Mouse (Mus musculus) thymus, postnatal 25 days (tissue): ENCODE data around the gene Tacr2.
A peak's percentile ranks its signal among the peaks of the same experiment; 100 is the strongest.

ENCODE experiments used
- DNase-seq: peaks from one replicate; pipeline ENCODE4 v3.0.0; 2022

The Tacr2 gene

GRCm38 (mm10) chr10:62306483-62306882 is 54.2 kb downstream of the Tacr2 start:
- peak; percentile 33 for DNase-seq

DNA sequence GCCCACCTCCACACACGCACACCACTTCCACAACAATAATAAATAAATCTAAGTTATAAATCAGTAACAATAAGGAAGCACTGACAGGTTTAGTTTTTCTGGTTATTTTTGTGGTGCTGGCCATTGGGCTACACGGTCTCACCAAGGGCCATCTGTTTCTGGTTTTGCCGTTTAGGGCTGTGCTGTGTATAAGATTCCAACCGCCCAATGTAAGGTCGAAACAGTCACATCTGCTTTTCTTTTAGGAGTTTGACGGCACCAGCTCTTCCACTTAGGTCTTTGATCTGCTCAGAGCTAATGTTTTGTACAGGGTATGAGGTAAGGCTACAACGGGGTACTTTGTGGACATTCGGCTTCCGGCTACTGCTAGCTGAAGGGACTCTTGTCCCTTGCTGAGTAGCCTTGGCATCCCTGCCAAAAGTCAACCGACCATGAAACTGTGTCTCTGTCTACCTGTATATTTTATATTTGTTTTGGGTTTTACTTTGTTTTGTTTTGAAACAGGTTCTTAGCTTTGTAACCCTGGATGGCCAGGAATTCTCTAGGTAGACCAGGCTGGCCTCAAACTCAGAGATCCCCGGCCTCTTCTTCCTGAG is 56.8 kb downstream of the Tacr2 start:
- no peak for DNase-seq

DNA sequence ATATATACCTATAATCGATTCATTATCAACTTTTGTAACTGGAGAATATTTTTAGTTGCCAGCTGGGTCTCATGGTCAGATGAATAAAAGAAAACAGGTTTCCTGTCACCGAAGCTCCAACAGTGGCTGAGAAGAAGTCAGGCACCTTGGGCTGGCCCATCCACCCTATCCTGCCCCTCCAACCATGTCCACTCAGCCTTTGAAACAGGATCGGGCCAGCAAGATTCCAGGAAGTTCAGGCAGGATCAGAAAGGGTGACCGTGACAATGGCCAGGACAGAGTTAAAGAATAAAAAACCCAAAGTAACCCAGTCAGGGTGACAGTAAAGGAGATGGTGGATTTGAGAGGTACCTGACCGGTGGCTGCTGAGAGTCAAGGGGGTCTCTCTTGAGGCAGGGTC is 57.4 kb downstream of the Tacr2 start:
- DNase-seq, result no peak

- no peak for DNase-seq
Observed at GRCm38 (mm10) chr10:62310259-62311039, 58.2 kb downstream of the Tacr2 start.

- peak; percentile 11 for DNase-seq
Observed at GRCm38 (mm10) chr10:62311464-62311863, 59.2 kb downstream of the Tacr2 start.

GRCm38 (mm10) chr10:62313140-62313539 is 60.9 kb downstream of the Tacr2 start:
- no peak for DNase-seq

DNA sequence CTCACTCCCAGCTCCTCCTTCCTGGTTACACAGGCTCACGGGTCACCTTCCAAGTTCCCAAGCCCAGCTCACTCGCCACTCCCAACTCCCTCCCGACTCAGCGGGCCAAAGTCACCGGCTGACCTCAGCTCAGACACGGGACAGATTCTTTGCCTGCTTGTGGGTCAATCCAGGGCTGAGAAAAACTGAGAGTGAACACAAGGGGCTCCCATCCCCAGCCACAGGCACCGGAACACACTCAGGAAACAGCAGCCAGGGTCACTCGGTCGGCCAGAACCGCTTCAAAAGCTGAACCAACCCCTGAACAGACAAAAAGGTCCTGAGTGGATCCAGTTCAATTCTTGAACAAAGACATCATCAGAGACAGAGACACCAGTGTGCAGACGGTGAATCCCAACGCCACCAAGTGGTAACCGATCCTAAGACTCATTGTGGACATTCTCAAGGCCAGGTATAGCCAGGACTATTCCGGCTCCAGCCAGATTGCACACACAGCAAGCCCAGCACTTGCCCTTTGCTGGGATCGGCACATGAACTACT is 61.7 kb downstream of the Tacr2 start:
- DNase-seq, result no peak
